Mouse (Mus musculus): ENCODE data around the gene Hcn2. TPM values are rescaled to one million over a fixed set of nuclear protein-coding genes. Genes with fewer than 3 reads are reported as not detected.
"Not testable (repeated sequence)": the region's sequence is repeated elsewhere in the genome, so short reads cannot be mapped to it uniquely, and the experiment has no call there.

Gene Hcn2
- polyA plus RNA-seq, 2 experiments: 0.09 TPM; not detected in 1

GRCm38 (mm10) chr10:79697916-79698315 is 18.5 kb upstream of the Hcn2 start:
- no peak for ATAC-seq (ENCODE audit: insufficient read depth)
- no peak overlapping the region for H3K9ac ChIP-seq (replicated peaks)
- 34% methylated on average over 6 of the region's 6 CpGs for WGBS (ENCODE audit: insufficient replicate concordance)
- H3K4me3 ChIP-seq (ENCODE audit: insufficient read depth in 1 of 2, low read depth in 2 of 2, low read length in 2 of 2): no peak overlapping the region
- no peaks in the 10 kb centered on the region for H3K9me3 ChIP-seq (ENCODE audit: control insufficient read depth, low read length)
- no peaks in the 10 kb centered on the region for H3K27me3 ChIP-seq (ENCODE audit: control insufficient read depth, insufficient read depth, low read length)
- no peak overlapping the region for H3K27ac ChIP-seq
- DNase-seq (ENCODE audit: low read depth in 3 of 3, low spot score in 3 of 3): no peak
- no peak for TF ChIP-seq CTCF (IDR thresholded peaks at IDR 0.05; ENCODE audit: low read depth)
- no peak overlapping the region for H3K4me2 ChIP-seq (ENCODE audit: low read depth)
- peaks cover 0 to 22% of the 10 kb centered on the region in 2 experiments; a peak in 2 of 4 replicates for H3K4me1 ChIP-seq (replicated peaks; ENCODE audit: control insufficient read depth in 2 of 2, insufficient read depth in 2 of 2, low read length in 1 of 2)
- H3K36me3 ChIP-seq (replicated peaks; ENCODE audit: control insufficient read depth, insufficient read depth, low read depth): no peaks in the 10 kb centered on the region

GRCm38 (mm10) chr10:79698459-79698858 is 18.0 kb upstream of the Hcn2 start:
- H3K4me1 ChIP-seq (replicated peaks; ENCODE audit: control insufficient read depth in 2 of 2, insufficient read depth in 2 of 2, low read length in 1 of 2): peaks cover 0 to 22% of the 10 kb centered on the region in 2 experiments; a peak in 3 of 4 replicates
- no peak overlapping the region for H3K27ac ChIP-seq
- no peak overlapping the region for H3K9ac ChIP-seq (replicated peaks)
- 70% methylated on average over 6 of the region's 6 CpGs for WGBS (ENCODE audit: insufficient replicate concordance)
- H3K4me3 ChIP-seq (ENCODE audit: insufficient read depth in 1 of 2, low read depth in 2 of 2, low read length in 2 of 2): no peak overlapping the region
- H3K27me3 ChIP-seq (ENCODE audit: control insufficient read depth, insufficient read depth, low read length): no peaks in the 10 kb centered on the region
- no peak overlapping the region for H3K4me2 ChIP-seq (ENCODE audit: low read depth)
- TF ChIP-seq EP300 (IDR thresholded peaks at IDR 0.05; ENCODE audit: low read depth) (no peak), CTCF (IDR thresholded peaks at IDR 0.05; ENCODE audit: low read depth) (no peak)
- ATAC-seq (ENCODE audit: insufficient read depth) (no peak), DNase-seq (ENCODE audit: low read depth in 3 of 3, low spot score in 3 of 3) (no peak)
- H3K36me3 ChIP-seq (replicated peaks; ENCODE audit: control insufficient read depth, insufficient read depth, low read depth): no peaks in the 10 kb centered on the region
- H3K9me3 ChIP-seq (ENCODE audit: control insufficient read depth, low read length): no peaks in the 10 kb centered on the region

GRCm38 (mm10) chr10:79700676-79701075 is 15.8 kb upstream of the Hcn2 start:
- Histone ChIP-seq H3K4me2 (ENCODE audit: low read depth) (no peak overlapping the region), H3K9ac (replicated peaks) (no peak overlapping the region), H3K36me3 (replicated peaks; ENCODE audit: control insufficient read depth, insufficient read depth, low read depth) (no peaks in the 10 kb centered on the region), H3K9me3 (ENCODE audit: control insufficient read depth, low read length) (no peaks in the 10 kb centered on the region), H3K4me1 (replicated peaks; ENCODE audit: control insufficient read depth in 2 of 2, insufficient read depth in 2 of 2, low read length in 1 of 2) (peaks cover 4 to 25% of the 10 kb centered on the region in 2 experiments), H3K4me3 (ENCODE audit: insufficient read depth in 1 of 2, low read depth in 2 of 2, low read length in 2 of 2) (no peak overlapping the region), H3K27me3 (ENCODE audit: control insufficient read depth, insufficient read depth, low read length) (no peaks in the 10 kb centered on the region), H3K27ac (no peak overlapping the region)
- TF ChIP-seq CTCF (IDR thresholded peaks at IDR 0.05; ENCODE audit: low read depth): no peak
- ATAC-seq (ENCODE audit: insufficient read depth): no peak
- WGBS (ENCODE audit: insufficient replicate concordance): 45% methylated on average over 7 of the region's 7 CpGs
- DNase-seq (ENCODE audit: low read depth in 3 of 3, low spot score in 3 of 3): no peak

- peaks cover 8 to 27% of the 10 kb centered on the region in 2 experiments for H3K4me1 ChIP-seq (replicated peaks; ENCODE audit: control insufficient read depth in 2 of 2, insufficient read depth in 2 of 2, low read length in 1 of 2)
- no peaks in the 10 kb centered on the region for H3K27me3 ChIP-seq (ENCODE audit: control insufficient read depth, insufficient read depth, low read length)
- no peak overlapping the region for H3K4me2 ChIP-seq (ENCODE audit: low read depth)
- H3K9me3 ChIP-seq (ENCODE audit: control insufficient read depth, low read length): no peaks in the 10 kb centered on the region
- DNase-seq (ENCODE audit: low read depth in 3 of 3, low spot score in 3 of 3): no peak
- no peak for ATAC-seq (ENCODE audit: insufficient read depth)
- H3K4me3 ChIP-seq (ENCODE audit: insufficient read depth in 1 of 2, low read depth in 2 of 2, low read length in 2 of 2): no peak overlapping the region
- no peak overlapping the region for H3K27ac ChIP-seq
- no peak overlapping the region for H3K9ac ChIP-seq (replicated peaks)
- TF ChIP-seq CTCF (IDR thresholded peaks at IDR 0.05; ENCODE audit: low read depth) (no peak), EP300 (IDR thresholded peaks at IDR 0.05; ENCODE audit: low read depth) (no peak)
- peaks cover 5% of the 10 kb centered on the region for H3K36me3 ChIP-seq (replicated peaks; ENCODE audit: control insufficient read depth, insufficient read depth, low read depth)
- 59% methylated on average over 10 of the region's 10 CpGs for WGBS (ENCODE audit: insufficient replicate concordance)
These were observed 14.8 kb upstream of the Hcn2 start for GRCm38 (mm10) chr10:79701443-79702129.

- H3K36me3 ChIP-seq (replicated peaks; ENCODE audit: control insufficient read depth, insufficient read depth, low read depth): peaks cover 18% of the 10 kb centered on the region
- ATAC-seq (ENCODE audit: insufficient read depth); H3K27ac ChIP-seq; H3K27me3 ChIP-seq (ENCODE audit: control insufficient read depth, insufficient read depth, low read length); DNase-seq (ENCODE audit: low read depth in 3 of 3, low spot score in 3 of 3); H3K4me2 ChIP-seq (ENCODE audit: low read depth); H3K9ac ChIP-seq (replicated peaks); H3K9me3 ChIP-seq (ENCODE audit: control insufficient read depth, low read length); H3K4me3 ChIP-seq (ENCODE audit: insufficient read depth in 1 of 2, low read depth in 2 of 2, low read length in 2 of 2): not testable (repeated sequence)
- WGBS (ENCODE audit: insufficient replicate concordance): 70% methylated on average over 2 of the region's 4 CpGs
- H3K4me1 ChIP-seq (replicated peaks; ENCODE audit: control insufficient read depth in 2 of 2, insufficient read depth in 2 of 2, low read length in 1 of 2): peaks cover 20 to 40% of the 10 kb centered on the region in 2 experiments
These were observed 13.5 kb upstream of the Hcn2 start for GRCm38 (mm10) chr10:79702970-79703369.
